In the genomic region with DNA sequence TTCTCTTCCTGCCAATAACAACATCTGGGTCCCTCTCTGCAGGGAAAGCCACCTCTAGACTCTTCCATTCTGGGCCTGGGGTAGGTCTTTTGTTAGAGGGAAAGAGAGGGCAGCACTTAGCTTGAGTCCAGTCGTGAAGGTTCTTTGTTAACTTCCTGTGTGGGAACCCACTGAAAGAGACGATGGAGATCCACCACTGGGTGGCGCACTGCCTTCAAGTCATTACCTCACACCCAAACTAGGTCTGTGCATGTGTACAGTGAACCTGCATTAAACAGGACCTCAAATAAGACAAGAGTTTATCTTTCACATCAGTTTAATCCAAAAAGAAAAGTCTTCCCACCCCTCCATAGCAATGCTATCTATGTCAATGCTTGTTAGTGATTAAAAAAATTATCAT, we compare ENCODE assay signal across 9 mouse cellular contexts. TPM values are rescaled to one million over a fixed set of nuclear protein-coding genes. Genes with fewer than 3 reads are reported as not detected.
DNase-seq lines count a peak whose midpoint lies in the region; ATAC-seq lines count a peak whose summit lies in the region.
"Had no signal": no experiment of that assay in that cellular context is flagged by ENCODE, and none has a peak within 500 bp of the region (broad histone marks: within the 10 kb centered on the region; RNA-seq: fewer than 3 reads in every experiment).

No protein-coding gene starts in this region.

- DNase-seq in heart, adult 11 months, result peak; percentile 93
- DNase-seq in heart, embryonic 10.5 days (ENCODE audit: low spot score), result no peak
- DNase-seq in cerebellum, postnatal 25 days, result peak; percentile 56 to 79
- peak; percentile 20 to 33 for DNase-seq in gastrocnemius, adult 8-10 months (ENCODE audit: low spot score in 2 of 2)
- DNase-seq in left cerebral cortex, postnatal 25 days (ENCODE audit: low spot score in 2 of 2), result peak; percentile 79 to 80
- peak; percentile 84 for DNase-seq in midbrain, embryonic 14.5 days
- peak; percentile 60 to 88 for DNase-seq in spleen, postnatal 10 days (ENCODE audit: low spot score in 2 of 2)

- WGBS in heart, embryonic 10.5 days, result 0% methylated on average over 3 of the region's 3 CpGs
- 3% methylated on average over 3 of the region's 3 CpGs for WGBS in intestine, embryonic 16.5 days
- 5% methylated on average over 3 of the region's 3 CpGs for WGBS in midbrain, embryonic 14.5 days

- H3K27ac ChIP-seq in heart, embryonic 10.5 days, result no peak overlapping the region
- no peak overlapping the region for H3K27ac ChIP-seq in intestine, embryonic 16.5 days (ENCODE audit: low read length)
- no peak overlapping the region for H3K27ac ChIP-seq in midbrain, embryonic 14.5 days (replicated peaks; ENCODE audit: low read depth, low read length)

- no peak overlapping the region for H3K9ac ChIP-seq in intestine, embryonic 16.5 days (ENCODE audit: low read depth, low read length)
- H3K9ac ChIP-seq in midbrain, embryonic 14.5 days (replicated peaks; ENCODE audit: low read length), result no peak overlapping the region

- ATAC-seq in intestine, embryonic 16.5 days, result peak; percentile 64; the same call in 1 of the 2 replicates
- ATAC-seq in midbrain, embryonic 14.5 days (ENCODE audit: low FRiP score, low TSS enrichment), result no peak

- H3K27me3 ChIP-seq in heart, embryonic 10.5 days (ENCODE audit: insufficient read depth, poor library complexity, severe bottlenecking), result no peaks in the 10 kb centered on the region
- no peaks in the 10 kb centered on the region for H3K27me3 ChIP-seq in intestine, embryonic 16.5 days (replicated peaks; ENCODE audit: control insufficient read depth, insufficient read depth, low read length)
- no peaks in the 10 kb centered on the region for H3K27me3 ChIP-seq in midbrain, embryonic 14.5 days (ENCODE audit: control insufficient read depth, insufficient read depth, low read length)

- intact Hi-C loops in left cerebral cortex, postnatal 25 days (cut with DNase I), result loop anchor here (1.0 to 10.0 kb wide), 6 partner anchors 100 to 1598 kb away; no protein-coding TSS in a partner anchor

- H3K36me3 ChIP-seq in heart, embryonic 10.5 days, result no peaks in the 10 kb centered on the region
- no peaks in the 10 kb centered on the region for H3K36me3 ChIP-seq in intestine, embryonic 16.5 days (ENCODE audit: control insufficient read depth, insufficient read depth, low read length)
- no peaks in the 10 kb centered on the region for H3K36me3 ChIP-seq in midbrain, embryonic 14.5 days (ENCODE audit: control insufficient read depth, insufficient read depth, low read length)

- H3K9me3 ChIP-seq in heart, embryonic 10.5 days, result no peaks in the 10 kb centered on the region
- no peaks in the 10 kb centered on the region for H3K9me3 ChIP-seq in intestine, embryonic 16.5 days (ENCODE audit: control insufficient read depth, low read length)
- no peaks in the 10 kb centered on the region for H3K9me3 ChIP-seq in midbrain, embryonic 14.5 days (ENCODE audit: control insufficient read depth, low read length)

- H3K4me3 ChIP-seq in heart, embryonic 10.5 days, result no peak overlapping the region
- H3K4me3 ChIP-seq in intestine, embryonic 16.5 days (ENCODE audit: low read length), result no peak overlapping the region
- no peak overlapping the region for H3K4me3 ChIP-seq in midbrain, embryonic 14.5 days (replicated peaks; ENCODE audit: low read depth, low read length)

- H3K4me2 ChIP-seq in intestine, embryonic 16.5 days (ENCODE audit: low read depth, low read length), result no peak overlapping the region
- H3K4me2 ChIP-seq in midbrain, embryonic 14.5 days (ENCODE audit: low read length), result no peak overlapping the region

- no peaks in the 10 kb centered on the region for H3K4me1 ChIP-seq in heart, embryonic 10.5 days
- H3K4me1 ChIP-seq in intestine, embryonic 16.5 days (ENCODE audit: control insufficient read depth, insufficient read depth, low read length), result no peaks in the 10 kb centered on the region
- H3K4me1 ChIP-seq in midbrain, embryonic 14.5 days (ENCODE audit: control insufficient read depth, insufficient read depth, low read length), result no peaks in the 10 kb centered on the region

RNA-seq across cellular contexts. Expression of gene Vmn2r27, which starts 31.0 kb away (rescaled TPM):
- polyA plus RNA-seq in heart, embryonic 10.5 days (2016; fragmentation: Nextera tagmentation; extraction: Ambion mirVana), result not detected in 2 replicates
- not detected for total RNA-seq in gastrocnemius, adult 8-10 months (2022)
- polyA plus RNA-seq in intestine, embryonic 16.5 days (2015; fragmentation: Nextera tagmentation; extraction: Ambion mirVana), result not detected in 2 replicates
- total RNA-seq in left cerebral cortex, postnatal 25 days (2021), result not detected
- polyA plus RNA-seq in midbrain, embryonic 14.5 days (2014; fragmentation: Nextera tagmentation; extraction: Ambion mirVana), result not detected in 2 replicates
- polyA plus RNA-seq: stomach, embryonic 14.5 days had no signal

RNA-seq across cellular contexts. Expression of gene Cd163, which starts 41.8 kb away (rescaled TPM):
- polyA plus RNA-seq in heart, embryonic 10.5 days (2016; fragmentation: Nextera tagmentation; extraction: Ambion mirVana), result not detected in 2 replicates
- 1 to 10 TPM; 1.8 to 7.7 (median 4.3) TPM for total RNA-seq in gastrocnemius, adult 8-10 months (2022)
- 0.43 and 0.49 TPM in 2 replicates for polyA plus RNA-seq in intestine, embryonic 16.5 days (2015; fragmentation: Nextera tagmentation; extraction: Ambion mirVana)
- total RNA-seq in left cerebral cortex, postnatal 25 days (2021), result 1 to 10 TPM; 2.9 to 3.2 TPM
- 0.04 and 0.24 TPM in 2 replicates for polyA plus RNA-seq in midbrain, embryonic 14.5 days (2014; fragmentation: Nextera tagmentation; extraction: Ambion mirVana)
